Mouse (Mus musculus) NIH3T3 (cell line): ENCODE measurements around the gene Stat4.
"Not testable (repeated sequence)": the region's sequence is repeated elsewhere in the genome, so short reads cannot be mapped to it uniquely, and the experiment has no call there.

Experiments
- DNase-seq: peaks from one replicate; pipeline ENCODE4 v3.0.0-alpha.2; 2012; ENCODE audit warnings: low read depth

Stat4 gene

DNA sequence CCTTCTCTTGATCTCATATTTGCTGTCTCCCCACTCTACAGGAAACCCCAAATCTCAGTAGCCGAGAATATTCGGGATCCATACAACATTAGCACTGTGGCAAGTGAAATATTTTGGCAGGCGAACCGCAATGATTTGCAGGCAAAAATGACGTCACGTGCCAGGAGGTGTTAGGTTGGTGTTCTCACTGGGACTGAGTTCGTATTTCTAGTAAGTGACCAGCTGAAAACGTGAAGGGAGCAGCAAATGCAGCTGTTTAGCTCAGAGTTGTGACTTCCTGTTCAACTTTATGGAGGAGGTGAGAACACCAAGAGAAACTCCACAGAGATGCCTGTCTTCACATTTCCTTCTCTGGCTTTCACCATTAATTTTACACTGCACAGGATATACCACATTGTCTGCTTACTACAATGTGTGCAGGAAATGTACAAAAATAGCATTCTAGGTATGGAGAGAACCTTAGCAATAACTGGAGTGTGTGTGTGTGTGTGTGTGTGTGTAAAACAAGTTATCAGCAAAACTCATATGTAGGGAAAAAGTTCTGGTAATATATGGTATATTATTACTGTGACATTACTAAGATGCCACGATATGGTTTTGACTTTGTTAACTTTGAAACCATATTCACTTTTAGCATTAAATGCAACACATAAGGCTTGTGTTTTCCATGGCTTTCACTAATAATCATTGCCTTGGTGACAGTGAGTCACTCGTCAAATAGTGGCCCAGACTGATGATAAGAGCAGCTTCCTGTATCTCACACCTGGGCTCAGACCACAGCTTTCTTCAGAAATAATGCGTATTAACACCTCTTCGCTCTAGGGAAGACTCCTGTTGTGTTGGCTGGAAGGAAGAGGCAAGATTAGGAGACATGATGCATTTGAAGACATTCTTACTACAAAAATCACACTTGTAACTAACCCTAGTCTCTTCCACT is 48.1 kb downstream of the Stat4 start:
- DNase-seq: no peak

- no peak for DNase-seq
These were observed 52.2 kb downstream of the Stat4 start for GRCm38 (mm10) chr1:52039151-52039550.

DNA sequence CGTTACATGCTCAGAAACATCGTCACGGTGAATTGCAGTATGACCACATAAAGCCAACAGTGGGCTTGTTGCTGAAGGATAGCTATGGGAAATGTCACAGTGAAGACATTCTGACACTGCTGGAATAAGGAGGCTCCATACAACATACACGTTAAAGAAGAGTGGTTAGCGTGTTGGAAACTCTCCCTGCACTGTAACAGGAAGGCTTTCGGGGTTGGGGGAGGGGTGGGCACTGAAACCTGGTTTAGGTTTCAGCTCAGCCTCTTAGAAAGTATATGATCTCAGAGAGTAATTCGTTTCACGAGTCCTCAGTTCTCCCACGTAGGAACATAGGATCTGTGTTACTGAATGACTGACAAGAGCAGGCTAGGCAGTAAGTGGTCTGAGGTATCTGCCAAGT is 52.7 kb downstream of the Stat4 start:
- DNase-seq: no peak

- DNase-seq: no peak
These were observed 53.6 kb downstream of the Stat4 start for GRCm38 (mm10) chr1:52040366-52041061.

DNA sequence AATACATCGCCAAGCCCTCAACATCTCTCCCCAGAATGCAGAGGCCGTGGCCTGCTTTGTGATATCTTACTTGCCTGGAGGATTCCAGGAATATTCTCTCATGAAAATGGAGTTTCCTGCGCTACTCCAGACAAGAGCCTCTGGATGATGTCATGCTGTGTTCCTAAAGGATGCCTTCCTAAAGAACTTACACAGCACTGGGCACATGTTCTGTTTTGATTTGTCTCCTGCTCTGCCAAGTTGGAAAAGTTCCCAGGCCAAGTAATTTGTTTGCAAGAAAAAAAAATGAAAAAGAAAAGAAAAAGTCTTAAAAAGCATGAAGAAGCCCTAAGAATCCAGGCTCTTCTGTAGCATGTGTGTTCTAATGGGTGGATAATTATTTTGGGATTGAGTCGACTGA is 56.2 kb downstream of the Stat4 start:
- DNase-seq: peak; percentile 59

DNA sequence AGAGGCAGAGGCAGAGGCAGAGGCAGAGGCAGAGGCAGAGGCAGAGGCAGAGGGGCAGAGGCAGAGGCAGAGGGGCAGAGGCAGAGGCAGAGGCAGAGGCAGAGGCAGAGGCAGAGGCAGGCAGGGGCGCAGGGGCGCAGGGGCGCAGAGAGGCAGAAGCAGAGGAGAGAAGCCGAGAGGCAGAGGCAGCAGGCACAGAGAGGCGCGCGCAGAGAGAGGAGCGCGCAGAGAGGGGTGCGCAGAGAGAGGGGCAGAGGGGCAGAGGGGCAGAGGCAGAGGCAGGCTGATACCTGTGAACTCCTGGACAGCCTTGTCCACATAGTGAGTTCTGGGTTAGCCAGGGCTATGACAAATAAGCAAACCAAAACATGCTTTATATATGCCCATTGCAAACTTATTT is 59.9 kb downstream of the Stat4 start:
- not testable (repeated sequence) for DNase-seq

GRCm38 (mm10) chr1:52048711-52049110 is 61.8 kb downstream of the Stat4 start:
- no peak for DNase-seq

GRCm38 (mm10) chr1:52049827-52050226 is 62.9 kb downstream of the Stat4 start:
- DNase-seq: no peak

GRCm38 (mm10) chr1:52051542-52051941 is 64.6 kb downstream of the Stat4 start:
- no peak for DNase-seq

DNA sequence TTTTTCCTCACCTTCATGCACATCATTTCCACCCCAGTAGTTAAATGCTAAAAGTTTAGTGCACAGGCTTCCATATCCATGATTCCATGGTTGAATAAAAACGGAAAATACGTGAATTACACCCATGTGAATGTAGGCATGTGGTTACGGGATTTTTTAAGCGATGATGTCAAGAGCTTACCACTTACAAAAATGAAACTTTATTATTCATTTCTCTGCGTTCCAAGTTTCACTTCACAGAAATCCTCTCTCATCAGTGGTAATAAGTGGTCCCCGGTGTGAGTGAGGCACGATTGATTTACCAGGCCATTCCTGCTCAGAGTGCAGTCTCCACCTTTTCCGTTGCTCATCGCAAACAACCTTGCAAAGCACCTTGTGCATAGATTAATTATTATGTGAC is 66.0 kb downstream of the Stat4 start:
- no peak for DNase-seq

GRCm38 (mm10) chr1:52055947-52056346 is 69.0 kb downstream of the Stat4 start:
- no peak for DNase-seq

GRCm38 (mm10) chr1:52057153-52057552 is 70.2 kb downstream of the Stat4 start:
- DNase-seq: no peak

GRCm38 (mm10) chr1:52066276-52066675 is 79.3 kb downstream of the Stat4 start:
- DNase-seq: no peak

- DNase-seq: no peak
These were observed 79.7 kb downstream of the Stat4 start for GRCm38 (mm10) chr1:52066694-52067093.

GRCm38 (mm10) chr1:52079724-52080367 is 92.9 kb downstream of the Stat4 start:
- no peak for DNase-seq

GRCm38 (mm10) chr1:52080375-52080774 is 93.4 kb downstream of the Stat4 start:
- DNase-seq: no peak

GRCm38 (mm10) chr1:52086236-52086635 is 99.3 kb downstream of the Stat4 start:
- DNase-seq: peak; percentile 48

GRCm38 (mm10) chr1:52087128-52087527 is 100.2 kb downstream of the Stat4 start:
- DNase-seq: no peak

- no peak for DNase-seq
These were observed 101.7 kb downstream of the Stat4 start for GRCm38 (mm10) chr1:52088634-52089033.

DNA sequence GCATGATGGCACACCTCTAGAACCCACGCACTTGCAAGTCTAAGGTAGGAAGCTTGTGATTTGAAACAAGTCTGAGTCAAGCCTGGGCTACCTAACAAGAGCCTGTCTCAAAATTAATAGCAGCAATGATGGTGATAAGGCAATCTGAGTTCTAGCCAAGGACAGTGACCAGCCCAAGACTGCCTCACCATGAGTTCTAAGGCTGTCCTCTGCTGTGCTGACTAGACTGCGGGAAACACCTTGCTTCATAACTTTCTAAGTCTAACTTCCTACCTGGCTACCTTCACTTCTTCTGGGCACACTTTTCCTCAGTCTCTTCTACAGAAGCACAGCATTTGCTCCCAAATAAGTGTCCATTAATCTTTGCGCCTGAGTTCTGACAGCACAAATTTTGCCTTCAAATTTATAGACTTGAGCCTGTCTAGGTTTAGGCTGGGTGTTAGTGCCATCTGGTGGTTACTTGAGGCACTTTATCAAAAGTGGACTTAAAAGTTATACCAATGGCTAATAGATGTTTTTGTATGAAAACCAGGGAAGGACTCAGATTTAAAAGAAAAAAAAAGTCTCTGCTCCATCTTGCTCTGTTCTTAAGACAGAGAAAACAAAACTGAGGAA is 111.8 kb downstream of the Stat4 start:
- DNase-seq: peak; percentile 80

DNA sequence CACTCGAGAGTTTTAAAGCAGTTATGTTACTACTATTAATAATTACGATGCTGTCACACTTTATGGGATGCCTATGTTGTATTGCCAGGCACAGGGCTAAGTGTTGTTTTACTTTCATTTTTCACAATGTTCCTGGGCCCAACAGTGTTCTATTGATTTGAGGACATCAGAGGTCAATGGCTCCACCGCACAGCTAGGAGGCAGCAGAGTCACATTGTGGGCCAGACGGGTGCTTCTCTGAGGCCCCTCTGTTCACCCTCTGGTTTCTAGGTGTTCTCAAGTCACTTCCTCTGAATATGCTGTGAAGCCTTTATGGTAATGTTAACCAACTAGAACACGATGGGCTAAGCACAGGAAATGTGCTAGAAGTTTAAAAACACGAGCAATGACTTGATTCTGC is 113.5 kb downstream of the Stat4 start:
- DNase-seq: peak; percentile 67

DNA sequence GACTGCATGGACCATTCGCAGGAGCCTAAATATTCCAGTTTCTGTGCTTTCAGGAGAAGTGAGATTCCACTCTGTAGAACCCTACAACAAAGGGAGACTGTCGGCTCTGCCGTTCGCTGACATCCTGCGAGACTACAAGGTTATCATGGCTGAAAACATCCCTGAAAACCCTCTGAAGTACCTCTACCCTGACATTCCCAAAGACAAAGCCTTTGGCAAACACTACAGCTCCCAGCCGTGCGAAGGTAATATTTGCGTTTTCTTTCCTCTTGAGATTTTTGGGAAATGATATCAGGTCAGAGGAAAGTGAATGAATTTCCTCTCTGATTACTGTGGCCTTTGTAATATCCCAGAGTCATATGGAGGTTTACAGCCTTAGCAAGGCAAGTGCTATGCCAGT is 115.8 kb downstream of the Stat4 start:
- DNase-seq: no peak
